Mouse (Mus musculus): Measurements from ENCODE around the gene Dbr1.

GRCm38 (mm10) chr9:99552068-99552467 is 23.5 kb upstream of the Dbr1 start:
- TF ChIP-seq CTCF (IDR thresholded peaks at IDR 0.05; ENCODE audit: extremely low read depth, insufficient read depth, low read length): no peak
- TF ChIP-seq POLR2A (IDR thresholded peaks at IDR 0.05; ENCODE audit: extremely low read depth, insufficient read depth, low read length): no peak
